Mouse (Mus musculus) heart, postnatal 10 days (tissue): ENCODE results near the gene Sparcl1. TPM values are rescaled to one million over a fixed set of nuclear protein-coding genes. Genes with fewer than 3 reads are reported as not detected.

Experiments used
- DNase-seq, 2 experiments: peaks; one replicate each; pipeline ENCODE4 v3.0.0; 2021
- intact Hi-C: fragments of 180-260 bp; cut with DNase I; formaldehyde crosslinking; loops from one replicate; pipeline ENCODE4 v1.15.1; 2025
- total RNA-seq, 2 experiments: library from RNA; stranded (reverse); gene quantifications; 2 replicates each; pipeline ENCODE4 v1.2.3; 2021

Gene Sparcl1
- total RNA-seq, 2 experiments from 2014 or later = 372 to 394 TPM

DNA sequence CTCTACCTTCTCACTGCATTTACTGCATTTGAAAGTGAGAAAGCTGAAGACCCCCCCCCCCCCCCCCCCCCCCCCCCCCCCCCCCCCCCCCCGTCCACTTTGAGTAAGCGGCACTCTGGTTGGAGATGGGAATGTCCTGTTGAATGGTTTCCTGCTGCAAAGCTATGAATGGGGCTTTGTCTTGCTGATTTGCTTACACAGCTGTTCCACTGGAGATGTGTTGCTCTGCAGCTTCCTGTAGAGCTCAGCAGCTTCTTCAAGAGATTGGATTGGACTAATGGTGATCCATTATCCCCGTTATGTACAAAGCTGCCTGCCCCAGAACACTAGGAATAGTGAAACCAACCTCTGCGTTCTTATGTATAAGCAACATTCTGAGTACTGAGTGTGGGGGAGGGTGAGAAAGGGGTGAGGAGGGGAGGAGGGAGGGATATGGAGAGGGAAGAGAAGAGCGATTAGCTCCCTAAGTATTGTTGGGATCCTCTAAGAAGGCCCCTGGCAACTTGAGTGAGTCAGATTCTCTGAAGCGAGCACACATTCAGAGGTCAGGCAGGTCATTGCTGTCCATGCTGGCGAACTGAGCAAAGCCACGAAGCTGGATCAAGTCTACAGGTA lies 41.2 kb downstream of the Sparcl1 start:
- peak; percentile 33 to 43 for DNase-seq
- intact Hi-C loops = no loop called here

DNA sequence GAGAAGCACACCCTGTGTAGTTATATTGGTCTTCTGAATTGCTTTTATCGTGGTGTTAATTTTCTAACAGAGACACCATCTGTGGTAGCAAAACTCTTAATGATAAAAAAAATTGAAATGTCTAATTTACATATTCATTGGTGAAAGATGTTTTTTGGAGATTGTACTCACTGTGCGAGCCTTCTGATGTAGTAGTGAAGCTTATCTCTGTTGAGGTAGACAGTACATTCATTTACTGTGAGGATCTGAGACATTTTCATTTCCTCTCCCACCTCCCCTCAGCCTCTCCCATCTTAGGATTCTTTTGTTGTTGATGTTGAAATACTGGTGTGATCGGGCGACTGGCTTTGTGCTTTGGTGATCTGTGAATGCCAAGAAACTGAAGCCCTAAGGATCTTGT lies 42.5 kb downstream of the Sparcl1 start:
- intact Hi-C loops = no loop called here
- DNase-seq = no peak

DNA sequence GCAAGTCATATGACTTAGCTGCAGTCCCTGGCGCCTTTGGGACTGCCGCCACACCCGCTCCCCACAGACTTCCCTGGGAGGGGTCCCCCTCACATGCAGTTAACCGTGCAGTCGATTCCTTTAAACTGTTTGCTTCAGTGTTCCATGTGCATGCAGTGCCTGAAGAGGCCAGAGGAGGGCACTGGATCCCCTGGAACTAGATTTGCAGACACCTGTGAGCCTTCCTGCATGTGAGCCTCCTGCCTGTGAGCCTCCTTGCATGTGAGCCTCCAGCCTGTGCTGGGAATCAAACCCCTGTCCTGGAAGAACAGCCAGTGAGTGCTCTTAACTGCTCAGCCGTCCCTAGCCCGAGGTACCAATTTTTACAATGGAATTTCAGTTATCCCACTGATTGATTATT lies 44.8 kb downstream of the Sparcl1 start:
- peak; percentile 20 to 31 for DNase-seq
- intact Hi-C loops = no loop called here

DNA sequence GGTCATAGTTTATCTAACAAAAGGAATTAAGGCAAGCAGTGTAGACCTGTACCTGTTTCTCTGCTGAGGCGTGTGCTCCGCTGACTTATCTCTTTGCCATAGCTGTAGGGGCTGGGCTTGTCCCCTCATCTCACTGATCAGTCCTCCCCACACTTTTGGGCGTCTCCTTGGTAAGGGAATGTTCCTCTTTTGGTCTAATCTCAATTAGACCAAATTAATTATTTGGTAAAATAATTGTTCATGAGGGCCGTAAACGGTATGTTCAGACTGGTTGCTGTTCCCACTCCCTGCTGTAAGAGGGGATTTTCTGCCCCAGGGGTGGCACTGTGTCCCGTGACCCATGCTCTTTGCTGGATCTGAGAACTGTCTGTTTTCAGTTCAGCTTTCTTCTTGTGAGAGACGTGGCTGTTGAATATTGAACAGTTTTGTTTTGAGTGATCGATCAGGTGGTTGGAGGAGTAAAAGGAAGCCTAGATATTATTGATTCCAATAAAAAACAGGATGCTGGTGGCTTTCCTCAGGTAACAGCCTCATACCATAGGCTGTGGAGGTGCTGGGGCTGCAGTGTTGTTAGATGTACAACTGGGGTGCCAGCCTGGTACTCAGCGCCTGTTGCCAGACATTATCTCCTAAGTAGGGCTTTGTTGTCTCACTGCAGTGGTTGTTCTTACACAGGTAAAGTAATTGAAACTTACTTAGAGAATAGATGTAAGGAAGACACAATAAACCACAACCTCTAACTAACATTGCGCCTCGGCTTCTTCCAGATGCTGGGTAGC lies 50.6 kb downstream of the Sparcl1 start:
- DNase-seq = no peak

DNA sequence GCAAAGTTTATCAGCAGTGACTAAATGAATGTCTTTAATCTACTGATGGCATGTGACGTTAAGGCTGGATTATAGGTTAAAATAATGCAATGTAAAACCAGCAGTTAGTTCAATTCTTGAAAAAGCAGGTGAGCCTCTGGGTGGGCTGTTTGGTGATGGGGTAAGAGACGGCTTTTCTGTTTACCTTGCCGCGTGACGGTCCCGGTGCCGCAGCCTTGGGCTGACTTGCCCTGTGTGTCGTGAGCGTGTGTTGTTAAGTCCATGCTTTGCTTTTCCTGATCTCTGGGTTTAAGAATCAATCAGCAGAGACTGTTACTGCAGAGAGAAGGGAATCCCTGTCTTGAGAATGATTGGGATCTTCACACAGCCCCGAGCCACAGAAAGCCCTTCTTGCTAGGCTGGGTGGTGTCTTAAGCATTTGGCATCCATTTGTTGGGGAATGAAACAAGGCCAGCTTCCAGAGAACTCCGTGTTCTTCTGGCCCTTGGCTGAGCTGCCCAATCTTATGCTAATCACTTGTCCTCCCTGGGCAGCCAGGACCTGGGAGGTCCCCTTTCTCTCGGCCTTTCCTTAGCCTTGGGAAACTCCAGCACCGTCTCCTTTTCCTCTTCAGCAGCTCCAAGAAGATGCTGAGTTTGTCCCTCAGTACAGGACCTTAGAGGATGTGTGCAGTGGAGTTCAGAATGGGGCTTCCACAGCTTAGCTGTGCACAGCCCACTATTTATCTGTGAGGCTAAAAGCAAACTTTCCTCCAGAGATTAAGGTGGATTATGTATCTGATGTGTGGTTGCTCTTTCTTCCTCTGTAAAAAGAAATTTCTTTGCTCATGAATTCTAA lies 51.4 kb downstream of the Sparcl1 start:
- no peak for DNase-seq
- intact Hi-C loops = no loop called here

More for the DNA sequence above, 50.6 kb downstream of the Sparcl1 start:
- intact Hi-C loops = no loop called here

DNA sequence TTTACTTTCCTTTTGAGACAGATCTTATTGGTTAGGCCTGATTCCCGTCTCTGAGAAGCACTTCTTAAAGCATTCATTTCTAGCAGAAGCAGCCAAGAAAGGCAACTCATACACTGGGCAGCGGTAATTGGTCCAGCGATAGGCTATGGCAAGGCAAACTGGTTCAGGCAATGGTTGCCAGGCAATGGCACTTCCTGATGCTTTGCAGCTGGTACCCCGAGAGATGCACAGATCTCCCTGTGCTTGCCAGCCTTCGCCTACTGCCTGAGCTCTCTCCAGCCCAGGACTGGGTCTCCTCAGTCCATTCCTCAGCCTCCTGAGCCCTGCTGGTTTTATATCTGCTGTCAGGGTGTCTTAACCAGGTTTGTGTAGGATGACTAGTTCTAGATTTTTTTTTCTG lies 53.1 kb downstream of the Sparcl1 start:
- intact Hi-C loops = no loop called here
- no peak for DNase-seq

DNA sequence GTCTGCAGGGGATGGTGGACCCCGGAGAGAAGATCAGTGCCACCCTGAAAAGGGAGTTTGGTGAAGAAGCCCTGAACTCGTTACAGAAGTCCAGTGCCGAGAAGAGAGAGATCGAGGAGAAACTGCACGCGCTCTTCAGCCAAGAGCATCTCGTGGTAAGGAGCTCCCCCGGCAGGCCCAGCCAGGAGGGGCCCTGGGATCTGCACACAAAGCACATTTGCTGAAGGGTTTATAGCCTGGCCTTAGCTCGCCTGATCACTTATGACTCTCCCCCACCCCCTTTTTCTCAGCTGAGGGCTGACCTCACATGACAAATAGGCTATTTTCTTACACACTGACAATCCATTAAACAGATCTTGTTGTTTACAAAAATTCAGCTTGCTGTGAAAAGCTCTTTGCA lies 53.9 kb downstream of the Sparcl1 start:
- no peak for DNase-seq
- intact Hi-C loops = no loop called here

DNA sequence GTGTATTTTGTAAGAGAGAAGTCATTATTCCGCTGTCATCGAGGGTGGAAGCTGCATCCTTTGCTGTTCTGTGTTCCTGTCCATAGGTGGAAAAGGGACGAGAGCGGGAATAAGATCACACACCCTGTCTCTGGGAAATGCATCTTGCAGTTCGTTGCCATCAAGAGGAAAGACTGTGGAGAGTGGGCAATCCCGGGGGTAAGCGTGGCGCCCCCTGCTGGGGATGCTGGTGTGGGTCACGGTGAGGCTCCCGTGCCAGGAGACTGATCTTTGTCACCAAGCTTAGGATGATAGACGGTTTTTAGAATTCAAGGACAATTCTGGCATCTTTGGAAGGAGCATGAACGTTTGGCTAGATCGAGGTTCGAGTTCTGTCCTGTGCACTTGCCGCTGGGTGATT lies 55.5 kb downstream of the Sparcl1 start:
- DNase-seq = peak; percentile 28 to 61
- intact Hi-C loops = no loop called here

DNA sequence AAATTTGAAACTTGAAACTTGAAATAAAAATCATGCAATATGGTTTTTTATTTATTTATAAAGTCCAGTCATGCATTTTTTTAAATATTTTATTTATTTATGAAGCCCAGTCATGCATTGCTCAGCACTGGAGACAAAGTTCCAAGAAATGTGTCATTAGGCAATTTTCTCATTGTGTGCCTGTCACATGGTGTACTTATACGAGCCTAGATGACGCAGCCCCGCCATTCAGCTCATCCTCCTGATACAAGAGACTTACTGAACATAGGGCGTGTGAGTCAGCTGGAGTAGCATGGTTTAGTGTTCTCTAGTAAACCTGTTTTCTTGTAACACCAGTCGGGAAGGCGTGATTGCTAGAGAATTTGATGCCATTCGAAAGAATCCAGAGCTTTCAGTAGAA lies 57.2 kb downstream of the Sparcl1 start:
- no peak for DNase-seq
- intact Hi-C loops = no loop called here

DNA sequence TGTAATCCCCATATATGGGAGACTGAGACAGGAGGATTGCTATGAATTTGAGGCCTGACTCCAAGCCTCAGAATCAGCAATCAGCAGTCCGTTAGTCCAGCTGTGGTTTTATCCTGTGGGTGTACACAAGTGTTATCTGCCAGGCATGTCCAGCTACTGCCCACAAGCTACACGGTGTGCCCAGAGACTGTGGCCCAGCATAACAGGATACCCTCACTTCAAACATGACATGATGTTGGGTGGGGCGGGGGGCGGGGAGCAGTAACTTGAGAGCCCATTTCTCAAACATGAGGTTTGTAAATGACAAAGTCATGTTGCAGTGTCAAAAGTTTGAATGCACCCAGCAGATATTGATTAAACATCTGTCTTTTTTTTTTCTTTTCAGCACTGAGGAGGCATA lies 57.7 kb downstream of the Sparcl1 start:
- intact Hi-C loops = no loop called here
- no peak for DNase-seq

DNA sequence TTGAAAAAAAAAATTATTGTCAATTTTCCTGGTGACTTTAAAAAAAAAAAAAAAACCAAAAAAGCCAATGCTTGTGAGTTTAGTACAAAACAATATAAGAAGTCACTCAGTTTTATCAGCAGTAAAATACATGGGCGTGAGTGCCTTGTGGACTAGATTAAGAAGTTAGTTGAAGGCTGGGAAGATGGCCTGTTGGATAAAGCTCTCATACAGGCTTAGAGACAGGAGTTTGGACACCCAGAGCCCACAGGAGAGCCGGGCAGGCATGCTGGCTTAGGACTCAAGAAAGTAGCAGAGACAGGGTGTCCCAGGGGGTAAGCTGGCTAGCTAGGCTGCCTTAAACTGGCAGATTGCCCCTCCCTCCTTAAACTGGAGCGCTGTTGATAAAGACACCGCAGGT lies 58.6 kb downstream of the Sparcl1 start:
- no peak for DNase-seq
- intact Hi-C loops = no loop called here

DNA sequence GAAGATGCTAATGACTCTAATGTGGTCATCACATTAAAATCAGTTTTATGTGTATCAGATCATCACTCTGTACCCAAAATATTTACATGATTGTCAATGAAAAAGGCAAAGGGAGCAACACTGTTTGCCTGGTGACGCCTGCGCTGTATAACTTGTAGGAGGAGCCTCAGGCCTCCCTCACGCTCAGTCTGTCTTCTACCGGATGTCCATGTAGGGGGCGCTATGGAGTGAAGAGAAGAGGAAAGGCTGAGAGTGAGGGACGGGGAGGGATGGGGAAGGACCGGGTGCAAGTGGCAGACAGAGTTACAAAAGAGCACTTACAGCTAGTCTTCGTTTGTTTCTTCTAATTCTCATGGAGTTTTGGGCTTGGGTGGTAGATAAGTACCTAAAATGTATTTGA lies 60.6 kb downstream of the Sparcl1 start:
- peak in 1 of 2 experiments; percentile 34 for DNase-seq
- intact Hi-C loops = no loop called here

DNA sequence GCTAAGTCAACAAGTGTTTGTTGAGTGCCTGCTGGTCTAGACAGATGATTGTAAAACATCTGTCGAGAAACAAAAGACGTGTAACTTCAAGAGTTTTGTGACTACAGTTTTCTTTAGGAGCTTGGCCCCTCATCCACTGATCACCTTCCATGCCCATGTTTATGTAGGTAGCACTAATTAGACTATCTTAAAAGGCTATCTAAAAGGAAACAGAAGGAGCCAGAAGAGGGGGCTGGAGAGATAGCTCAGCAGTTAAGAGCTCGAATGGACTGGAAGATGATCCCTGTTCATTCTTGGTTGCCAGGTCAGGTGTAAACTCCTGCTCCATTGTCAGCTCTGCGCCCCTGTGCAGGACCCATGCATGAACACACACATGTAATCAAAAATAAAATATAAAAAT lies 65.4 kb downstream of the Sparcl1 start:
- DNase-seq = no peak
- intact Hi-C loops = no loop called here

DNA sequence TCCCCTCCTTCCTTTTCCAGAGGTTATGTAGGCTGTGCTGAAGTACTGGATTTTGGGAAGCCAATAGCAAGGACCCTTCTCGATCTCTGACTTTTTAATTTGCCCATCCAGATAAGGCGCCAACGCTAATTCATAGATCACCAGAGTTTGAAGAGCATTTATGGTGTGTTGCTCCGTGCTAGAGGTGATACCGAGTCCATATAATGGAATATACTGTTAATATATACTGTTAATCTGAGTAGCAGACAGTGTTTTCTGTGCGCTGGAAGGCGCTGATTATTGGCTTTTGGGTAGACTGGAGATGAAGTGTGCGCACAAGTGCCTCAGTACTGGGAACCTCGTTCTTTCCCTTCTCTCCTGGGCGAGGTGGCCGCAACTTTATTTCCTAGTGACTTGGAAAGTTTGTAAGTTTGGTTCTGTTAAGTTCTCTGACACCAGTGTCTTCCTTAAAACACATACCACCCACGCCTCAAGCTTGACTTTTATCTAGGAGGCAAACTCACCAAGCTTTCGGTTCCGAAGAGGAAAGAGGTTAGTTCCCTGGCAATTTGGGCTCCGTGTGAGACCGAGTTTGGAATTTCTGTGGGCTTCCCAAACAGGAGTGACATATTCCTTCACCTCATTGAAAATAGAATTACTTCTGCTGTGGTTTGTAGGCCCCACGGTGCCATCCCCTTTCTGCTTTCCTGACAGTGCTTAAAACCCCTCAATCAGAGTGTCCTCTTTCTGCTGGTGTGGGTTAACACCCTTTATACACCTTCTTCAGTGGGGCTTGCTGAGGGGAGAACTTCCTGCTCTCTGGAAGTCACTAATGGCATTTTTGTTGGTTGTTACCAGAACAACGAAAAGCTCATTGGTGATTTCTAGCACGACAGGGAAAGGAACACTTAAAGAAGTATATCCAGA lies 66.1 kb downstream of the Sparcl1 start:
- intact Hi-C loops = loop anchor here (2.0 kb wide), 1 partner anchor 27 kb away; the partner anchor contains the start of gene Hsd17b11
- peak; percentile 46 to 49 for DNase-seq

DNA sequence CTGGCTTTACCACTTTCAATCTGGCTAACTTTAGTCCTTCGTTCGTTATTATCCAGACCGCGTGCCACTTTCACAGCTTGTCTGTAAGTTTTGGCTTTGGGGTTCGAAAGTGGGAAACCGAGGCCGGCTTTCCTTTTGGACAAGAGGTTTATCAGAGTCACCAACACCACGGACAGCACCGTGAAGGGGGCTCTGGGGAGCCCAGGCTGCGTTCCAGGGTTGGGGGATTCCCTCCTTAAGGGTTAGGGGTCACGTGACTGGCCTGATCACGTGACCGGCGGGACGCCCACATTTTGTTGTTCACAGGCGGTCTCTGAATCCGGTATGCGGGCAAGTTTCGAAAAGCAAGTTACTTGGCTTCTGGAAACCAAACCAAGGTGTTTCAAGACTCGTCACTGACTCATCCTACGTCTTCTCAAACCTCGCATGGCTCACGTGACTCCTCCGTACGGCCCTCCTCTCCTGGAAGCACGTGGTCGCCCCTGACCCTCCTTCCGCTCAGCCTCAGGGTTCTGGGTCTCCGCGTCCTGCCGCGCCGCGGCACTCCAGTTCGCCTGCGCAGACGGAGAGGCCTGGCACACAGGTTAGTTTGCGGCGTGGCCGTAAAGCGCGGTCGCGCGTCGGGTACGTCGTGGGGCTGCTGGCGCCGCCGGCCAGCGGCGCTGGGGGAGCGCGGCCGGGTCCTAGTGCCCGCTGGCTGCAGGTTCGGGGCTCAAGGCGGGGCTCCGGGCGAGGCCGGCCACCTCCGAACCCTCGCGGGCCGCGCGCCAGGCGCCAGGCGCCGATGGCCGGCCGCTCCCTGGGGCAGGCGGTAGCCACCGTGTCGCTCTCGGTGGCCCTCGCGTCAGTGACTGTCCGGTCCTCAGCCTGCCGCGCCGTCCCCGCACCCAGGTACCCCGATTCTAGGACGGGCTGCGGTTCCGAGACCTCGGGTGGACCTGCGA lies 67.0 kb downstream of the Sparcl1 start, which contains the start of gene Nudt9:
TSS of gene Nudt9 (plus strand) at position 51 of the 944 bp plus-strand sequence.
- intact Hi-C loops = loop anchor here (2.0 kb wide), 1 partner anchor 26 kb away; the partner anchor contains the start of gene Hsd17b11

DNA sequence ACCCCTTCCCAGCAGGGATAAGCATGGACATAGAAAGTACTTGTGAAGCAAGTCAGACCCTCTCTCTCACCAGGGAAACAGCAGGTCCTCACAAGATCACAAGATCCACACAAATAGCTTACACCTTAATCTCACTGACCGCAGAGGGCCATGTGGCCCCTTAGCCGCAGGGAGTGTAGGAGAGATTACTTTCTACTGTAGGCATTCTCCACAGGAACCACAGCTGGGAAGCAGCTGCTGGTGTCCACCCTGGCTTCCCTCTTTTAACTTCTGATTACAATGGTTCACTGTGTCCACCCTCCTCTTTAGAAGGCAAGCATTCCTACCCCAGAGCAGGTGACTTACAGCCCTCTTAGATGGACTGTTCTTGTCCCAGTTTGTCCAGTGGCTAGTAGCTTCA lies 69.8 kb downstream of the Sparcl1 start:
- no peak for DNase-seq
- intact Hi-C loops = no loop called here

More for the DNA sequence above, 67.0 kb downstream of the Sparcl1 start, which contains the start of gene Nudt9:
- peak; percentile 99 for DNase-seq

DNA sequence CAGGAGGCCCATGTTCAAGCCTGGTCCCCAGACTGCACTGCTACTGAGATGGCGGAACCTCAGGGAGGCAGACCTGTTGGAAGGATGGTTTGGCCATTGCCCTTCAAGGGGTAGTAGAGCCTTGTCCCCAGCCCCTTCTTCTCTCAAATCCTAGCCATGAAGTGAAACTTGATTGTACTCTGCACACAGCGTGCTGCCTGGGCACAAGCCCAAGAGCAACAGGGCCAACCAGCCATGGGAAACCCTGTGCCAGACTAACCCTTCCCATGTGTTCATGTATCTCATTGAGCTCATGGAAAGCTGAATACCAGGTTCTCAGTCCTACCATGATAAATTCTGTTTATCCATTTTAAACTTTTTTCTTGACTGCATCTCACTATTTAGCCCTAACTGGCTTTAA lies 70.6 kb downstream of the Sparcl1 start:
- intact Hi-C loops = no loop called here
- peak; percentile 35 to 39 for DNase-seq

DNA sequence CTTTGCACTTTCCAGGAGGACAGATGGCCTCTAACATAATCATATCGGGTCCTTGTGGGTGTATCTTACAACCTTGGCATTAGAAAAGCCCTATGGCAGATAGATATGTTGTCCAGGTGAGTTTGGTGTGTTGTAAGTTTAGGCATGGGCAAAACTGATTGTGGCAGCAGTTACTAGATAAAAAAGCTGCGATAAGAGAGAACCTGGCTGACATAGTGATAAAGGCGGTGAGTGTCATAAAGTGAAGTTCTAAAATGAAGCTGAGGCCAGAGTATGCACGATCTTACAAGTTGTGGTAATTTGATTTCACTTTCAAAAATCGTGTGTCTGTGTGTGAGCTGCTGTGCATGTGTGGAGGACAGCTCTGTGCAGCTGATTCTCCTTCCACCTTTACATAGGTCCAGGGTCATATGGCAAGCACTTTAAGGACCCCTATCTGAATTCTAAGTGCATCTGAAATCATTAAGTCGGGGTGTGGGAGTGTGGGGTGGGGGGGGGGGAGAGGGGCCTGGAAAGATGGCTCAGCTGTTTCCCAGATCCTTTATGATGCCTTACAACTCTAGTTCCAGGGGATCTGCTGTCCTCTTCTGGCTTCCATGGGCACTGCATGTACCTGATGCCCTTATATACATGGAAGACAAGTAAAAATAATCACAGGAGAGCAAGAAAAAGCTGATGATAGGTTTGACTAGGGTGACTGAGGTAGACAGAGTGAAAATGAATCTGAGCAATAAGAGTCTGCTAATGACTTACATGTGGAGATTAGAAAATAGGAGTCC lies 74.2 kb downstream of the Sparcl1 start:
- intact Hi-C loops = loop anchor here (1.0 kb wide), 1 partner anchor 40 kb away; no protein-coding TSS in a partner anchor
- DNase-seq = peak; percentile 64 to 68
